Mouse (Mus musculus) cerebellum, adult (tissue): ENCODE results near the gene Nkiras1.
A peak's percentile ranks its signal among the peaks of the same experiment; 100 is the strongest.

Experiments used
- ATAC-seq: cut with Nextera tagmentation; 2 replicates; pipeline ENCODE4 v1.9.2; 2017; ENCODE audit warnings: mild to moderate bottlenecking, moderate library complexity, mixed read lengths; ENCODE audit not compliant: insufficient number of reproducible peaks, low FRiP score, low TSS enrichment

Nkiras1 gene

GRCm38 (mm10) chr14:18271666-18272065 is 730 bp downstream of the Nkiras1 start:
- no peak for ATAC-seq

GRCm38 (mm10) chr14:18274526-18274925 is 3.6 kb downstream of the Nkiras1 start:
- no peak for ATAC-seq

DNA sequence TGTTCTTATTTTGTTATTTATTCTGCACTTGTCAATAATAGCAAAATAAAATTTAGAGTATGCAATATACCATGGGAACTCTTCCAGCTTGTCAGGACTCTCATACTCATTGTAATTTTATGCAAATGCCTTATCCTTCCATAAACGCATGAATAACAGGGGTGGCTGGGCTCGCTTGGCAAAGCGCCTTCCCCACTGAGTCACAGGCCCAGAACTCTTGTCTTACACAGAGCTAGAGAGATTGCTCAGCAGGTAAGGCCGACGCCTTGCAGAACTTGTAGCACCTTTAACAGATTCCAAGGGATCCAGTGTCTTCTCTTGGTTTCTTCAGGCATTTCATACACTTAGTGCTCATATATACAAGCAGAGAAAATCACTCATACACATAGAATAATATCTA is 9.4 kb downstream of the Nkiras1 start:
- ATAC-seq, result no peak

- no peak for ATAC-seq
Measured at GRCm38 (mm10) chr14:18284581-18284980, 13.6 kb downstream of the Nkiras1 start.

GRCm38 (mm10) chr14:18285476-18285875 is 14.5 kb downstream of the Nkiras1 start:
- no peak for ATAC-seq

- ATAC-seq, result no peak
Measured at GRCm38 (mm10) chr14:18286441-18286840, 15.5 kb downstream of the Nkiras1 start.

DNA sequence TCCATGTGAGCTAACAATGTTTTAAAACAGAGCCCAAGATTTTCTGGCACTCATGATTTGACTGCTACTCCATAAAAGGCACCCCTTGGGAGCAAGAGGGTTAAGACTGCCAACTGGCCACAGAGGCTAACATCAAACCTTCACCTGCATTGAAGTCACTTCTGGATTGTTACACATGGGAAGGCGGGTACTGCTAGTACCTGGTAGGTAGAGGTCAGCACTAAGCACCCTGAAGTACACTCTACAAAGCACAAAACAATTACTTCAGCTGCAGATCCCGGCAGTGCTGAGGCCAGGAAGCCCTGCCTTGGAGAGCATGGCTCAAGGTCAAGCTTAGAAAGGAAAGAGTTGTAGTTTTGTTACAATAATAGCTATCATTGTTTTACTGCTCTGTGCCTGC is 16.5 kb downstream of the Nkiras1 start:
- ATAC-seq, result no peak

DNA sequence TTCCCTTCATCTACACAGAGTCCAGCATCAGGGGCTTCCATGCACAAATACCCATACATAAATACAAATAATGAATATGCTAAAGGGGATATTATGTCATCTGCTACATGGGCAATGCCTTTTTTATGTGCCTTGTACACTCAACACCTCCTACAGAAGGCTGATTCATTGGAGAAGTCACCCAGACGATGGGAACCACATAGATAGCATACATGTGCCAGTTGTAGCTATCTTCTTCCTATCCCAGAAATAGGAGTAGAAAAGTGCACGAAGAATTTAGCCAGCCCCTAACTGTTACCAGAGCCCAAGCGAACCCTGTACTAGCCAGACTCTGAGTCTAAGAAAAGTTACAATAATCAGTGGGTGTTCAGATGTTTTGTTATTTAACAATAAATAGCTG is 21.2 kb downstream of the Nkiras1 start:
- no peak for ATAC-seq

DNA sequence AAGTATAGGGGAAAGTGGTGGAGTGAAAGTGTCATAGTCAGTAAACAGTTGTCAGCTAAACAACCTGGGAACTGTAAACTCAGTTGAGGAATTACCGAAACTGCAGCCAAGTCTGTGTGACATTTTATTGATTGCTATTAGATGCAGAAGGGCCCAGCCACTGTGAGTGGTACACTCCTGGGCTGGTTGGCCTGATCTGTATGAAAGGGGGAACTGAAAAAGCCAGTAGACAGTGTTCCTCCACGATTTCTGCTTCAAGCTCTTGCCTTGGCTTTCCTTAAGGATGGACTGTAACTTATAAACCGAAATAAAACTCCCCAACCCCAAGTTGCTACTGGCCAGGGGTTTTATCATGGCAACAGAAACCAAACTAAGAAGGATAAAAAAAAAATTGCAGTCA is 21.6 kb downstream of the Nkiras1 start:
- ATAC-seq, result no peak

DNA sequence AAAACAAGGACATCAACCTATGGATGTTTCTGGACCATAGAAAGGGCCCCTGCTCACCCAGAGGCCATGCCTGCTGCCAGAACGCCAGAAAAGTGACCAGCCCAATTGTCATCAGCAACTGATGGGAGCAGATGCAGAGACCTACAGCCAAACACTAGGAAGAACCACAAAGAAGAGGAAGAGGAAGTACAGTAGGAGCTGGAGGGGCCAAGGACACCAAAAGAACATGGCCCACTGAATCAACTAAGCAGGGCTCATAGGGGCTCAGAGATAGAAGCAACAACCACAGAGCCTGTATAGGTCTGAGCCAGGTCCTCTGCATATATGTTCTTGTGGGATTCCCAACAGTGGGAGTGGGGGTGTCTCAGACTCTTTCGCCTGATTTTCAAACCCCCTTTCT is 26.5 kb downstream of the Nkiras1 start:
- no peak for ATAC-seq

GRCm38 (mm10) chr14:18298874-18299273 is 27.9 kb downstream of the Nkiras1 start:
- ATAC-seq, result no peak

DNA sequence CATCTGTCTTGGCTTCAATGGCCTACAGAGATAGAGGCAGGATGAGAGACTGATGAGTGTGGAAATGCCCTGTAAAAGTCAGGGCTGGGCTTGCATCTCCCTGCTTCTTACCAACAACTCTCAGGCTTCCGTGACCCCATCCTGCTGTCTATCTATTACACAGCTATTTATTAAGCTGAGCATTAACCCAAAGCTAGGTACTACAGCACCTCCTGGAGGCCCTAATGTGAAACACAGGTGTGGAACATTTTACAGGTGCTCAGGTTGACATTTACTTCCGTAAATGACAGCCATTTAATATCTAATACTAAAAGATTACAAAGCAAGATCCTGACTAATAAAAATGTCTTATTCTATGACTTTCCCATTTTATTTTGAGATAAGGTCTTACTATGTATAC is 29.7 kb downstream of the Nkiras1 start:
- ATAC-seq, result no peak

DNA sequence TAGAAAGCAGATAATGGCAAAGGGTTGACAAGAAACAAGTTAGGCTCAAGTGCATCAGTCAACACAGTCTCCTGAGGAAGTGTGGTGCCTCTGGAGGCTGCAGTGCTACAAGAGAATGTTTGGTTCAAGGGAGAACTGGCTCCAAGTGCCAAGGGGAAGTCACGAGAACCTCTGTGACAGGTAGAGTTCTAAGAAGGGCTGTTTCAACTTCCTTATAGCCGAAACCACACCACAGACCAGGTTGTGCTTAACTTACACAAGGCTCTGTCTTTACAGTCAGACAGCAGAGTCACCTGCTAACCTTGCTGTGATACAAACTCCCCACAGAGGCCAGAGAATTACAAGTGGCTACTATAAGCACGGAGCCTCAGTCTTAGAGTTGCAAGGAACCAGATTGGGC is 30.7 kb downstream of the Nkiras1 start:
- ATAC-seq, result no peak

- no peak for ATAC-seq
Measured at GRCm38 (mm10) chr14:18302750-18303149, 31.8 kb downstream of the Nkiras1 start.

- peak; percentile 79 for ATAC-seq
Measured at GRCm38 (mm10) chr14:18303262-18303661, 32.3 kb downstream of the Nkiras1 start.

DNA sequence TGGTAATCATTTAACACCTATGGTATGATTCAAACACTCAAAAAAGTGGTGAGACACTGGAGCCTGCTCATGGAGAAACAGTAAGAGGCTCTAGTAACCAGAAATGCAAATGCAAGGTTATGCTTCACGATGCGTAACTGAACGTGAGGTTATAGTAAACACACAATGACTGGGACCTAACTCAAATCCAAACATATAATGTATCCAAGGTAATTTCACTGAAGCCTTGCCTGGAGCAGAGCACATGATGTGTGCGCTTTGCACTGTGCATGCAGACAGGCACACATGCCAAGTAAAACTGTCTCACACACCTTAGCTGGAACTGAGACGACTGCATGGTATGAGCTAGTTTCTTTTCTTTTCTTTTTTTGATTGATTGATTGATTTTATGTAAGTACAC is 33.2 kb downstream of the Nkiras1 start:
- no peak for ATAC-seq

- ATAC-seq, result no peak
Measured at GRCm38 (mm10) chr14:18317457-18318411, 46.8 kb downstream of the Nkiras1 start.

- 0 out of 2 replicates have a peak, but pooled peaks have one; percentile 21 for ATAC-seq
Measured at GRCm38 (mm10) chr14:18326968-18327672, 56.2 kb downstream of the Nkiras1 start.

- peak; percentile 49 for ATAC-seq
Measured at GRCm38 (mm10) chr14:18330789-18331692, 60.1 kb downstream of the Nkiras1 start.

- ATAC-seq, result peak; percentile 78
Measured at GRCm38 (mm10) chr14:18331693-18332131, 60.8 kb downstream of the Nkiras1 start, which contains the start of gene Ube2e1. TSS of gene Ube2e1 (minus strand) at chr14:18331859.
